Mouse (Mus musculus): ENCODE measurements around the gene Clca1.
"Not testable (repeated sequence)": the region's sequence is repeated elsewhere in the genome, so short reads cannot be mapped to it uniquely, and the experiment has no call there.

The Clca1 gene

GRCm38 (mm10) chr3:145032676-145033075, at the start of gene Clca1:
Gene Clca1, minus strand, starts transcription at chr3:145032776.
- no peak for DNase-seq (ENCODE audit: low spot score)

DNA sequence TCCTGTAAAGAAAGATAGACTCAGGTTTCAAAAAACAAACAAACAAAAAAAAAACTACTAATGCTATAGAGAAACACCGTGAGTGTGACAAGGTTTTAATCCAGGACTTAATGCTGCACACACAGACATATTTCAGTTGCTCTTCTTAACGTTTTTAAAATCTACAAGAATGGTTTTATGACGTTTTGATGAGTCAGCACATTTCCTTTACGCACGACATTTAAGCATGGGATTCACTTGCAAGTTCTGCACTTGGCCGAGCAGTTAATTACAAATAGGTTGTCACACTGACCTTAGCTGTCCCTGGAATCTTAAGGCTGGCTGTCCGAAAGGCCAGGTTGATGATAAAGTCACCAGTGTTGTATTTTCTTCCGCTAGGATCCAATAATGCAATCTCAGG, 48.3 kb upstream of the Clca1 start:
- no peak for DNase-seq (ENCODE audit: low spot score)

DNA sequence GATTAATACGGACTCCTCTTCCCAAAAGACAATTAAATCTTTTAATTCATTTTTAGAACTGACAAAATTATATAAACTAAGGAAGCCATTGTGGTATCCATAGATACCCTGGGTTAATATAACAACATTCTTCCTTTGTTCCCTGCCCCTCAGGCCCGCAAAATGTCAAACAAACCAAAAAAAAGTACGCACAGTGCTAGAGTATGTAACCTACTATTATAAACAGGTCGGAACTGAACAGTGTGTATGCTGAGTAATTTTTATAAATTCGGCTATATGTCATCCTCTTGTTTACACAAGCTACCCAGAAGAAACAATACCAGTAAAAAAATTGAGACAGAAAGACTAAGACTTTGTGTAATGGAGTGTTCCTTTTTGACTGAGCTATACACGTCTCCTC, 45.8 kb upstream of the Clca1 start:
- no peak for DNase-seq (ENCODE audit: low spot score)

GRCm38 (mm10) chr3:145072339-145072738, 39.8 kb upstream of the Clca1 start:
- DNase-seq (ENCODE audit: low spot score): no peak

DNA sequence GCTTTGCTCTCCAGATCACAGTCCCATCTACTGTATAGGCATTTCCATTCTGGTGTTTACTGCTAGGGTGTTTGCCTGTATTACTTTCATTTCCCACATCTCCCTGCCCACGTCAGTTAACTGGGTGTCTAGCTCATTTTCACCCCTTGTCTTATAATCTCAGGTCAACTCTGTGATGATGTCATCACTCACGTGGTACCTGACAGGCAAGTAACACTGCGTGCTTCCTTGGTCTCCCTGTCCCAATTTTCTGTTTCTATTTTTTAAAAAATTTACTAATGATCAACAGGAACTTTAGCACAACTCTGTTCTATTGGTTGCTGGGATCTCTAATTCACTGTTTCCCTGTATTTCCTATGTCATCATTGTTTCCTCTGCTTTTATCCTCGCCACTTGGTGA, 36.4 kb upstream of the Clca1 start:
- DNase-seq (ENCODE audit: low spot score): no peak

DNA sequence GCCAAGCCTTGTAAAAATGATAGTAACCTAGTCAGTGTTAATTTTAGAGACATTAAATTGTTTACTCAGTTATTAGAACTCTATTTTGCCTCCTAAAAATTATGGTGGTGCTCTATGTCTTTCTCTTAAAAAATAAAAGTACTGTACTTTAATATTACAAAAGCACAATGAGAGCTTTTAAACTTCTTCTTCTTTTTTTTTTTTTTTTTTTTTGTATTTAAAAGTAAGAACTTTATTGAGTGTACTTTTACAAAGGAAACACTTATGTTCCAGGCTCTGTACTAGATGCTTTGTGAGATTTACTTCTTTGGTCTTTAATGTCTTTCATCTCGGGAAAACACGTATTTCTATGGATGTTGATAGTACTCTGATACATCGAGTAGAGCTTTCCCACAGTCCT, 22.6 kb upstream of the Clca1 start:
- DNase-seq (ENCODE audit: low spot score): not testable (repeated sequence)

DNA sequence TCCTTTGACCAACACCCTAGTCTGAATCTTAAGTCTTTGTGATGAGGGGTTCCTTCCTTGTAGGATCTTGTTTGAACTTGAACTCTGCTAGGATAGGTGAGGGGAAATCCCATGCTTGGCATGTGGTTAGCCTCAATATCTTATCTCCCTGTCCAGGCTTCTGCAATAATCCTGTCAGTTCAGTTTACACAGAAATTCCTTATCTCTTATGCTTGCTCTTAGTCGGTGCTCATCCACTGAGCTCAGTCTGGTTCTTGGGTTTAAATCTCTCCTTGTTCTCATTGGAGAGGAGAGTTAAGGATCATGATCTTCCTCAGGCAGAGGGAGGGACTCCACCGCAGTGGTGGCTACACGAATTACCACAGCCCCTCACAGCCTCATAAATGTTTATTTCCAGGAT, 17.2 kb upstream of the Clca1 start:
- no peak for DNase-seq (ENCODE audit: low spot score)

GRCm38 (mm10) chr3:145038813-145039212, 6.2 kb upstream of the Clca1 start:
- no peak for DNase-seq (ENCODE audit: low spot score)

- DNase-seq (ENCODE audit: low spot score): no peak
These were observed 4.5 kb downstream of the Clca1 start for GRCm38 (mm10) chr3:145028036-145028435.

DNA sequence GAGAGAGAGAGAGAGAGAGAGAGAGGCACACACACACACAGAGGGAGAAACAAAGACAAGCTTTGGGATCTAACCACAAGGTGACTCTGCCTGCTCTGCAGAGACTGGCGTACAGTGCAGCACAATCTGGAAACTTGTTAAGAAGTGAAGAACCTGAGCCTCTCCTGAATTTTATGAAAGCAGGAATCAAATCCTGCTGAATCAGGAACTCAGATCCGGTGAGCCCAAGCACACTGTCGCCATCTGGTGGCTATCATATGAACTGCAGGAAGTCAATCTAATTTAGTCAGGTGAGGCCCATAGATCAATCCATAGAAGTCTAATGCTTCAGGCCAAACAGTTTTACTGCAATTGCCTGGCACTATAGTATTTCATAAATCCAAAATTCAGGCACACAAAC, 5.8 kb downstream of the Clca1 start:
- DNase-seq (ENCODE audit: low spot score): peak; percentile 48

- no peak for DNase-seq (ENCODE audit: low spot score)
These were observed 14.8 kb downstream of the Clca1 start for GRCm38 (mm10) chr3:145017807-145018206.

DNA sequence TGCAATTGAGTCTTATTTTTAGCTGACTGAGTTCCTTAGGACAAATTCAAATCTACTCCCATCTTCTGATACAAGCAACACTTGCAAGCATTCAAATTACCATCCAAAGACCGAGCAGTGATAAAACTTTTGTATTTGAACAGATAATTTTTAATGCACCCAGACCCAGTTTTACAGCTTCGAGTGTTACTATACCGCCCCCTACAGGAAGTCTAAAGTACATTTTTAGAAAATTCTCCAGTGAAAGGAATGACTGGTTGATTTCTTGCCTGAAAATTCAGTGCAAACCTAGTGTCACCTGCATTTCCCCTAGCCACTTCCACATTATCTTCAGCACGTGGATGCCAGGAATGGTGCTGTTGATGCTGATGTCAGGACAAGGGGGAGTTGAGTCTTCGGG, 28.2 kb downstream of the Clca1 start:
- no peak for DNase-seq (ENCODE audit: low spot score)

DNA sequence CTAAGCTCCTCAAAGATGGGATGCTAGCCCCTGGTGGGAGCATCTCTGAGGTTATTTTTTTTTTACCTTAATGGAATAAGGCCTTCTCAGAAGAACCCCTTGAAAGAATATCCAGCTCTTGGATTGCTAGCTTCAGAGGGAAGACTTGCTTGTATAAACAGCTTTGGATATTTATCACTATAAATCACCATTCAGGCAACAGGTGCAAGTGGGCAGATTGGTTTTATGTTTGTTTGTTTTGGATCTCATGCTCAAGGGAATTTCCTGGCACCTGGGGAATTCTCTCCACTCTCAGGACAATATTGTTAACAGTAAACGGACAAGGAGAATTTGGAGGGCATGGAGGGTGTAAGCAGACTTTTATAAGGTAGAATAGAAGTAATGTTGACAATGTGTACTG, 31.7 kb downstream of the Clca1 start:
- DNase-seq (ENCODE audit: low spot score): no peak

DNA sequence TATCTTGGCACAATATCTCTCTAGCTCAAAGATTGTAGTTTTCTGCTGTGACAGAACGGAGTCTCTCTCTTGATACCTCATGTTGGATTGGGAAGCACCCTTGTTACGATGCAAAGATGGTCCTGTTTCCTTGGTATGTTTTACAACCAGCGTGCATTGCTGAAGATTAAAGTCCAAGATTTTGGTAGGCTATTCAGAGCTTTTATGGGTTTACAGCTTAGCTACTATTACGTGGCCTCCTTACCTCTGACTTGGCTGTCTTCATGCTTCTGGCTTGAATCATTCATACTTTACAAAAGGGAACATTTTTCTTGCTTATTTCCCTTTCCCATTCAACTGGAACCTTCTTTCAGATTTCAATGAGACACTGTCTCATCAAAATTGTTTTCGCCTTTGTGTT, 39.5 kb downstream of the Clca1 start:
- no peak for DNase-seq (ENCODE audit: low spot score)

GRCm38 (mm10) chr3:144992618-144993017, 40.0 kb downstream of the Clca1 start:
- no peak for DNase-seq (ENCODE audit: low spot score)

DNA sequence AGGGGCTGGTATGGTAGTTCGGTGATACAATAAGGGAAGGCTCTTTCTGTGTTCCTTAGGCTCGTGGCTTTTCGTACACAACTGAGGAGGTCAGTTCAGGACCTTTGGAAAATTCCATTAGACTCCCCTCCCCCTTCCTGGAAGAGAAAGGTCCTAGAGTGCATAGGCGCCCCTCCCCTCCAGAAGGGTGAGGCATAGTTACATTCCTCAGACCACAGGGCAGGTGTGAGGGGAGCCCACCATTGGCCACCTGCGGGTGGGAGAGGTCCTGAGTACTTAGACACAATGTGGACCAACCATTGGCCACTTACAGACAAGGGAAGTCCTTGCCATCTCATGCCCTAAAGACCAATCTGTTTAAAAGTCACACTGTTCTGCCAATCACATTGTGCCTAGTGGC, 46.7 kb downstream of the Clca1 start:
- DNase-seq (ENCODE audit: low spot score): no peak

- no peak for DNase-seq (ENCODE audit: low spot score)
These were observed 52.0 kb downstream of the Clca1 start for GRCm38 (mm10) chr3:144980551-144980950.

GRCm38 (mm10) chr3:144977631-144978030, 54.9 kb downstream of the Clca1 start:
- DNase-seq (ENCODE audit: low spot score): no peak

GRCm38 (mm10) chr3:144976091-144976490, 56.5 kb downstream of the Clca1 start:
- no peak for DNase-seq (ENCODE audit: low spot score)

GRCm38 (mm10) chr3:144974945-144975344, 57.6 kb downstream of the Clca1 start, which contains the start of gene Clca4a:
Gene Clca4a, minus strand, starts transcription at chr3:144975045.
- no peak for DNase-seq (ENCODE audit: low spot score)

DNA sequence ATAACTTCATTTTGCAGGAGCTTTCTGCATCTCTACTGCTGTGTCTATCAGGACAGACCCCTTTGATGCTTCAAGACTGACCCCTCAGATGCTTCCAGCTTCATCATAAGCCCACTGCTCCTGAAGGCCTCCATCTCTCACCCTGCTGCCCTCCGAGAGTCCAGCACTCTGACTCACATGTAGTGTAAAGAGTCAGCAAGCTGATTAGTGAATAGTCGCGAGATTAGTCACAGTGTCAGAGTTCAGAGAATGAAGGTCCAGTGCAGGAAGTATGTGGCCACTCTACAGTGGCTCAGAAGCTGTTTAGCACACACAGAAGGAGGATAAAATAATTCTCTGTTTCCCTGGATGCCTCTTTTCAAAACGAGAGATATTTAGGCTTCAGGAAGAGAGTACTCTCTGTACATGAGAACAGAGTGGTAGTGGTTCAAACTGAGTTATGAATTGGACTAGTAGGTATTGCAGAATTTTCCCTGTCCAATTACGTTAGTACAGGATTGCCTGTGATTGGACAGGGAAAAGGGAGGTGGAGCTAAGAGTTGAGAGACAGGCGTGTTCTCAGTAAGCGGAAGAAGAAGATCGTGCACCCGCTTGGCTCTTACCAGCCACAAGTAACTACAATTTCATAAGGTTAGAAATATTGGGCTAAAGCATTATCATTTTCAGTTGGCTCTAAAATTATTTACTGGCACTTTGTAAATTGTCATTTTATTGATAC, 60.9 kb downstream of the Clca1 start:
- DNase-seq (ENCODE audit: low spot score): no peak

GRCm38 (mm10) chr3:144969755-144970154, 62.8 kb downstream of the Clca1 start:
- DNase-seq (ENCODE audit: low spot score): no peak

DNA sequence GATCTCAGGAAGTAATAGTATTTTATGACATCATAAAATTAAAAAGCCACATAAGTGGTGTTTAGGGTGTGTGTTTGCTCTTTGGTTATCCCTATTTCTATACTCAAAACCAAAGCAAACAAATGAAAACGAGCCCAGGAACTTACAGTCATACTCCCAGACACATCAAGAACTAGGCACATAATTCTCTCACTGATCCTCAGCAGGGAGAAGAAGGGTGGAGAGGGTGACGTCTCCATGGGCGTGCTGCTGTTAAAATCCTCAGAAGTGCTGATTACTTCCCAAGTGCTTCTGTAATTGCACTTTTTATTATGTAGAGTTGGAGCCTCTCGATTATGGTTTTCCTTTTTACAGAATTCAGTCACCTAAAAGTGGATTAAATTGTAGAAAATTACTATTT, 66.5 kb downstream of the Clca1 start:
- DNase-seq (ENCODE audit: low spot score): no peak

All from ovary, postnatal 14 days (tissue).